Mouse (Mus musculus): ENCODE data around the gene Adm2. TPM values are rescaled to one million over a fixed set of nuclear protein-coding genes. Genes with fewer than 3 reads are reported as not detected.

Adm2 gene
- total RNA-seq, 2 experiments from 2014 or later: not detected

DNA sequence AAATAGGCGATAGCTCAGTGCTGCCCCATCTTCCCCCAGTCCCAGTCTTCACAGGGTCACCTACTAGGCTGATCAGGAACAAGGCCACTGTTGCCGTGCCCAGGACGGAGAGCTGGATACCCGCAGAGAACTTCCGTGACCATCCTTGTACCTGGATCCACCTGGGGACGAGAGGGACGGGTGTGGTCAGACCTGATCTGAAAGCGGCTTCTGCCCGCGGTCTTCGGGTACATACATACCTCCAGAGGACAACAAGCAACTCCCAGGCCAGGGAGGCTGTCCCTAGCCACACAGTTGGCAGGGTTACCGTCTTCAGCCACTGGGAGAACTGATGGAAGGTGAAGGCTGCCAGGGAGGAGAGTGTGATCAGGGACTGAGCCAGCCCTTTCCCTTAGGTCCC, 30.3 kb downstream of the Adm2 start:
- intact Hi-C loops (cut with DNase I): no loop called here
- no peak for DNase-seq

DNA sequence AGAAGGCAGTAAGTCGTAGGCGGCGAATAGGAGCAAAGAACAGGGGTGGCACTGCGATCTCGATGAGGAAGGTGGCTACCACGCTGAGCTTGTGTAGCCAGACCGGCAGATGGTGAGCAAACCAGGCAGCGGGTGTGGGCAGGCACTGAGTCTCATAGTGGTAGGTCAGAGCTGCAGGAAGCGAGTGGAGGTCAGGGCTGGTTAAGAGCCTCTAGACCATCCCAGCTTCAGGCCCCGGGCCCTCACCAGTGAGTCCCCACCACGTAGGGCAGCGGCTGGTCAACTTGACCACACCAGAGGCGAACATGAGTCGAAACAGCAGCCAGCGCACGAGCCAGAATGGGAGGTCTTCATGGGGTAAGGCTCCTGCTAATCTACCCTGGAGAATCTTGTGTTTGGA, 31.3 kb downstream of the Adm2 start:
- DNase-seq: no peak
- intact Hi-C loops (cut with DNase I): no loop called here

DNA sequence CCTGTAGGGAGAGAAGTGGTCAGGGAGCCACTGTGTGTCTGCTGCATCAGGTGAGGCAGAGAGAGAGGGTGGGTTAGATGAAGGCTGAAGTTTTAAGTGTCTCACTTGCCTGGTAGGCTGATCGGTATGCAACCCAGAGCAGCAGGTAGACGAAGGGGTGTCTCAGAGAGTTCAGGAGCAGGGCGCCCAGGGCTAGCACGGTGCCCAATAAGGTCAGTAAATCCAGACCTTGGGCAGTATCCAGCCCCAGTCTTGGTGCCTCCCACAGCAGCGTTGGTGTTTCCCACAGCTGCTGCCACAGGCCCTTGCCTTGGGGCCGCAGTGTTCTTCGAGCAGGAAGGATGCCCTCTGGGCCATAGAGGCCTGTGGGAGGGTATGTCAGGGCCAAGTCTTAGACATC, 31.9 kb downstream of the Adm2 start:
- intact Hi-C loops (cut with DNase I): no loop called here
- DNase-seq: no peak

DNA sequence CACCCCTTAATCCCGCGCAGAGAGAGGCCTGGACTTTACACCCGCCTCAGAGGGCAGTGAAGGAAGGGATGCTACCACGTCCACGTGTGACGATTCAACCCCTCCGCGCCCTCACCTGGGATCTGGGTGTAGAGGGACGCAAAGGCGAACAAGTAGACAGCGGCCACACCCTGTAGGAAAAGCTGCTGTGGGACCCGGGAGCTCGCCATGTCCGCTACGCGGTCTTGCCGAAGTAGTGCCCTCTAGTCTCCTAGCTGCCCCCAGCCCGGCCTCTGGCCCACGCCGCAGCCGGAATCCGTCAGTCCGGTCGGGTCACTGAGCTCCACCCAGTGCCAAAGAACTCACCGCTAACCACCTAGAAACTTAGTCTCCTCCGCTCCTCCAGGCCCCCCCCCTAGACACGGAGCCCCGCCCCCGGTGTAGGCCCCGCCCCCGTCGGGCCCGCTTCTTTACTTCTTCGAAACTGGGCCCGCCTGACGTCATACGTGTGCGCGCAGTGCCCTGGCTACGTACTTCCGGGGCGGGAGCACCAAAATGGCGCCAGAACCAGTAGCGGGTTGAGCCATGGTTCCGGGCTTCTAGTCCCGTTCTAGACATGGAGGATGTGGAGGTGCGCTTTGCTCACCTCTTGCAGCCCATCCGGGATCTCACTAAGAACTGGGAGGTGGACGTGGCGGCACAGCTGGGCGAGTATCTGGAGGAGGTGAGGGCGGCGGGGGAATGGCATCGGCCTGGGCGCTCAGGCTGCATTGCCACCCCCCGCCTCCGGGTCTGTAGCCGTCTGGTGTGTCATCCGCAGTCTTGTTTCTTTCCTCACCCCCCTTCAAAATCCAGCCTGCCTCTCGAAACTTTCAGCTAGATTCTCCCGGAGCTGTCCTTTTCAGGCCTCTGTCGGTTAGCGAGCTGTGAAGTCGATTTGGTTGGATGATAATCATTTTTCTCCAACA, 33.0 kb downstream of the Adm2 start, which contains the start of the genes Lmf2 and Ncaph2:
TSS of gene Lmf2 (minus strand) at position 419 of the 947 bp plus-strand sequence.
TSS of gene Ncaph2 (plus strand) at position 479 of the 947 bp plus-strand sequence.
- intact Hi-C loops (cut with DNase I): loop anchor here (2.0 kb wide), 1 partner anchor 17 kb away; the partner anchor contains the start of gene Sco2

DNA sequence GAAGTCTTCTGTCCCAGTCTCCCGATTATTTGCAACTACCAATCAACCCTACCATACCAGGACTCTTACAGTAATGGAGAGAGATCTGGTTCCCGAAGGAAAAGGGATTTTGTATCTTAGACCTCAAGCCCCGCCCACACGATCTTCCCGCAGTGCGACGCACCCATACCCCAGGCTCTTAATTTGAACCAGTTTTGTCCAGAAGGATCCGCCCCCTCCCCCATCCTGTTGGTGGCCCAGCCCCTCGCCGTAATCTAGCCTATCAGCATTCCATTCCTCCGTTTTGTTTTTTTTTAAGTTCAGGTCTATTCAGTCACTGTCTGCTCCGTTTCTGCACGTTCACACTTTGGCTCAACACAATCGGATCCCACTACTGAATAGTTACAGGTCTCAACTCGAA, 33.9 kb downstream of the Adm2 start:
- DNase-seq: peak; percentile 77
- intact Hi-C loops (cut with DNase I): loop anchor here (2.0 kb wide), 1 partner anchor 16 kb away; the partner anchor contains the start of gene Sco2

More for the DNA sequence above, 33.0 kb downstream of the Adm2 start, which contains the start of the genes Lmf2 and Ncaph2:
- peak; percentile 96 to 99 for DNase-seq

DNA sequence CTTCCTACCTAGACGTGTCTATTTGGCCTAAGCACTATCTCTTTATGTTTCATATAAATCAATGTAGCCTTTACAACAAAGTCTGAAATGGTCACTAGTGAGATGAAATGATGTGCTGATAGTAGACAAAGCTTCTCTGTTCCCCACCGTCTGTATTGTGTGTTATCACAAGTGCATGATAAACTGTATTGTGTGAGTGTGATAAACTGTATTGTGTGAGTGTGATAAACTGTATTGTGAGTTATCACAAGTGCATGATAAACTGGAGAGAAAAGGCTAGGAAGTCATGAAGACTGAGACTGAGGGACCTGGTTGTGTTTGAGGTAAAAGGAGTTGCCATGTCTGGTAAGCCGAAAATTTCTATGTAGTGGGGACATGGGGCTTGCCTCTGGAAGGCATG, 36.3 kb downstream of the Adm2 start:
- intact Hi-C loops (cut with DNase I): no loop called here
- no peak for DNase-seq

DNA sequence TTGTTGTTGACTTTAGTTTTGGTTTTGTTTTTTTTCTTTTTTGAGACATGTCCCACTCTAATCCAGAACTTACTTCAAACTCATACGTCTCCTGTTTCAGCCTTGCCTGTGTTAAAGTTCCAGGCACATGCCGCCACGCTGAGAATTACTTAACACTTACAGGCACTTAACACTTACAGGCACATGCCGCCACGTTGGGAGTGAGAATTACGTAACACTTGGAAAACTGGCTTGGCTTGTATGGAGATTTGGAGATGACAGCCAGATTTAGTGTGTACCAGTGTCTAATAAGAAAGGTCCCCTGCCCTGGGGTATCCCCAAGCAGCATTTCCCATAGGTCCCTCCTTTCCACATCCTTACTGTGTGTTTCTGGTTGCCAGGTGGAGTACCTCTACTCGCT, 40.5 kb downstream of the Adm2 start:
- DNase-seq: no peak
- intact Hi-C loops (cut with DNase I): loop anchor here (5.0 kb wide), 1 partner anchor 86 kb away; no protein-coding TSS in a partner anchor

DNA sequence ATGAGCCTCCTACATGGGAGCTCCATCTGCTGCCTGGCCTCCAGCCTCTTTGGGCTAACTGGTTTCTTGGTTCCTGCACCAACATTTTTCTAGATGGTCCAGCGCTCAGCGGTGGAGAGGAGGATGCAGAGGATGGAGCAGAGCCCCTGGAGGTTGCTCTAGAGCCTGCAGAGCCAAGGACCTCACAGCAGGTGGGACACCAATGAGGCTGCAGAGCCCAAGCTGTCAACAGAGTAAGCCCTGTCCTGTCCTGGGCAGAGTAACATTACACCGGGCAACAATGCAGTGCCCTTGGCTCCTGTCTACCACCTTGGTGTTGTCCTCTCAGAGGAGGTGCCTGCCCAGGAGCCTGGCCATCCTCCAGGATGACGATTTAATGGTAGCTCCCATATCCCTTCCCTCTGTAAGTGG, 42.6 kb downstream of the Adm2 start:
- intact Hi-C loops (cut with DNase I): no loop called here
- DNase-seq: no peak

DNA sequence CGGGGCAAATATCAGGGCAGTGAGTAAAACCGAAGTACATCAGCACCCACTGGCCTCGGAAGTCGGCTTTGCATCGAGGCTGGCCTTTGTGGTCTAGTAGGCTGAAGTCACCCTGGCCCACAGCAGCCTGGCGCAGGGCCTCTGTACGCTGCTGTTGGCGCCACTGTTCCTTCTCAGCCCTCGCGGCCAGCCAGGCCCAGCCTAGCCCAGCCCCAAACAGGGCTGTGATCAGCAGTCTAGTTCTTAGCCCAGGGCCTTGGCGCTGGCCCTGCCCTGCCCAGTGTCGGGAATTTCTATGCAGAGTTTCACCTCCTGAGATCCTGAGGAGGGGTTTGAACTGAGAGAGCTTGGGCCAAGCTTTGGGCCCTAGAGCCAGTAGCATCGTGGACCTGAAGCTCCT, 49.5 kb downstream of the Adm2 start:
- intact Hi-C loops (cut with DNase I): loop anchor here (2.0 to 5.0 kb wide), 2 partner anchors 15 to 95 kb away; no protein-coding TSS in a partner anchor
- no peak for DNase-seq

DNA sequence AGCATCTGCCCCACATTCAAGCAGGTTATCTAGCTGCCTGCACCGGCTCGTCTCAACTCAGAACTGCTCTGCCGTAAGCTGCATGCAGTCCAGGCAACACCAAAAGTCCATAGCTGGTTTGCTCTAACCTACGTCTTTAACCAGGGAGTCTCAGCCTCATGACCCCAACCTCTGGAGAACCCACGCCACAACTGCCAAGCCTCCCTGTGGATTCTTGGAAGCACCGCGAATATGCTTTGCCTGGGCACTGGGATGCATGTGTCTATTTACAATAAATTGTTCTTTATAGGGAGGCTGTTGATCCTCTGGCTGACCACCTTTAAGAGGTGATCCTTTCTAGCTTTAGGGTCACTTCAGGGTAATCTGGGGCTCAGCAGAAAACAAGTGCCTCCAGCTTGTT, 50.0 kb downstream of the Adm2 start:
- intact Hi-C loops (cut with DNase I): loop anchor here (2.0 to 5.0 kb wide), 2 partner anchors 16 to 95 kb away; no protein-coding TSS in a partner anchor
- DNase-seq: no peak

DNA sequence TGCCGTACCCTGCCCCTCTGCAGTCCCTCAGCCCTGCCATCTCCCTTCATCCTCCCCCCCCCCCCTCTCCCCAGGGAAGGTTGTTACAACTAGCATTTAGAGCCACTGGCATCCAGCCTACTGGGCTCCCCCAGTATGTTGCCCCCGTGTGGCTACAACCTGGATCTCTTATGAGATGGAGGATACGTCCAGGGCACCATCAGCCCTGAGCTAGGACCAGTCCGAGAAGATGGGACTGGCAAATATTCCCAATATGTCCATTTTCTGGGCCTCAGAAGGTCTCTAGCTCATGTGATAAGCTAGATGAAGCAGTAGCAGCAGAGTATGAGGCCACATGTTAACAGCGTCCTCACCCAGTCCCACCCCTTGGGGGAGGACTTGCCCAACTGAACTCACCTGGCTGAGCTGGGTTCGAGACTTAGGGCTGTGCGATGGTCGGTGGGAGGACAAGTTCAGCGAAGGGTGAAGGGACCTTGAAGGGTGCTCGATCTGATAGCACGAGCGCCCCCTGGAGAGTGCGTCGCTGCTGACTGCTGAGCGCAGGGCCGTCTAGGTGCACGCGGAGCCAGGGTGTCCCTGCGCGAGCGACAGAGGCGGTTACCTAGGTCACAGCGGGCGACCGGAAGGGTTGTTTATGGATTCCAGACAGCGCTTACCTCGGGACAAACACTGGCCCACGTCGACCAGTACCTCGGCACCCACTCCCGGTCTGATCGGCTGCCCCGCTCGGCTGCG, 50.7 kb downstream of the Adm2 start:
- intact Hi-C loops (cut with DNase I): loop anchor here (2.0 to 5.0 kb wide), 2 partner anchors 16 to 94 kb away; no protein-coding TSS in a partner anchor
- DNase-seq: peak; percentile 88 to 89

DNA sequence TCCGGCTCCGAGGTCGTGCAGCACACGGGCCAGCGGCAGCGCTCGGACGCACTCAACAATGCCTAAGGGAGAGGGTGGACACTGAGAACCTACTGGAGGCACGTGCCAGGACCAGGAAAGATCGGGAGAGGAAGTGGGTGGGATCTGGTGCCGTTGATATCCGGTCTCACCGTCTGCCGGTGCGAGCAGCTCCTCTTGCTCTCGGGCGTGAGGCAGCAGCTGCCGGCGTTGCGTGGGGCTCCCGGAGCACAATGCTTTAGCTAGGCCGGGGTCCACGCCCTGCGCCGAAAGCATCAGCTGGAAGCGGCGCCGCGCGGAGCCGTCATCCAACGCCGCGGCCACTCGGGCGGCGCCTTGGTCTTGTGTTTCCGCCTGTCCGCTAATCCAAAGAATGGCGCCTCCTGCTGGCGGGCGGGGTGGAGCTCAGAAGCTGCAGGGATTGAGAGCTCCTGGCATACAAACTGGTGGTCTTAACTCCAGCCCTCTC, 51.3 kb downstream of the Adm2 start, which contains the start of gene Sco2:
TSS of gene Sco2 (minus strand) at position 85 of the 487 bp plus-strand sequence.
- DNase-seq: peak; percentile 94 to 98
- intact Hi-C loops (cut with DNase I): loop anchor here (2.0 to 5.0 kb wide), 2 partner anchors 17 to 93 kb away; no protein-coding TSS in a partner anchor

Small RNAs within 50 kb of the gene (microRNA-seq; reads per million reads assigned to microRNA genes)
- gene Mir6959: 0 to 1.7 reads per million in 2 experiments

Other genes with a start within 250 kb of the Adm2 start
- 10 to 100 TPM; 42.8 to 47.3 TPM for gene Trabd, start 247.6 kb upstream of the Adm2 start, total RNA-seq (2021)
- gene Selenoo, start 233.6 kb upstream of the Adm2 start, total RNA-seq (2021): 10 to 100 TPM; 10.5 to 13.0 TPM
- gene Tubgcp6, start 199.6 kb upstream of the Adm2 start, total RNA-seq (2021): 10 to 100 TPM; 13.7 to 13.9 TPM
- 1 to 10 TPM; 8.3 to 9.1 TPM for gene Hdac10, start 194.0 kb upstream of the Adm2 start, total RNA-seq (2021)
- 10 to 100 TPM; 23.8 to 24.8 TPM for gene Mapk12, start 182.0 kb upstream of the Adm2 start, total RNA-seq (2021)
- gene Mapk11, start 173.1 kb upstream of the Adm2 start, total RNA-seq (2021): 1 to 10 TPM; 4.1 to 4.8 TPM
- 100 to 1,000 TPM; 115 to 145 TPM for gene Plxnb2, start 141.9 kb upstream of the Adm2 start, total RNA-seq (2021)
- 1 to 10 TPM; 8.6 TPM for gene Dennd6b, start 126.2 kb upstream of the Adm2 start, total RNA-seq (2021)
- gene Ppp6r2, start 111.2 kb upstream of the Adm2 start, total RNA-seq (2021): 10 to 100 TPM; 59.5 to 60.6 TPM
- 10 to 100 TPM; 71.2 to 77.1 TPM for gene Sbf1, start 7.4 kb upstream of the Adm2 start, total RNA-seq (2021)
- not detected for gene Miox, start 11.7 kb downstream of the Adm2 start, total RNA-seq (2021)
- gene Lmf2, start 32.9 kb downstream of the Adm2 start, total RNA-seq (2021): 10 to 100 TPM; 44.2 to 48.9 TPM
- gene Ncaph2, start 33.0 kb downstream of the Adm2 start, total RNA-seq (2021): 10 to 100 TPM; 79.2 to 80.9 TPM
- gene Sco2, start 51.1 kb downstream of the Adm2 start, total RNA-seq (2021): 10 to 100 TPM; 20.5 to 22.0 TPM
- under 1 TPM; 0.31 to 0.64 TPM for gene Tymp, start 54.3 kb downstream of the Adm2 start, total RNA-seq (2021)
- gene Odf3b, start 56.6 kb downstream of the Adm2 start, total RNA-seq (2021): 1 to 10 TPM; 1.3 to 1.5 TPM
- not detected for gene Klhdc7b, start 62.2 kb downstream of the Adm2 start, total RNA-seq (2021)
- gene Syce3, start 87.8 kb downstream of the Adm2 start, total RNA-seq (2021): not detected
- 100 to 1,000 TPM; 700 to 720 TPM for gene Cpt1b, start 103.1 kb downstream of the Adm2 start, total RNA-seq (2021)
- 1 to 10 TPM; 1.9 to 2.4 TPM for gene C730034F03Rik, start 106.9 kb downstream of the Adm2 start, total RNA-seq (2021)
- gene Gm44502, start 107.0 kb downstream of the Adm2 start, total RNA-seq (2021): 10 to 100 TPM; 14.6 to 15.4 TPM
- 10 to 100 TPM; 71.8 to 73.9 TPM for gene Chkb, start 107.2 kb downstream of the Adm2 start, total RNA-seq (2021)
- under 1 TPM; 0.05 to 0.12 TPM for gene Mapk8ip2, start 131.2 kb downstream of the Adm2 start, total RNA-seq (2021)
- 10 to 100 TPM; 18.1 to 18.4 TPM for gene Arsa, start 154.7 kb downstream of the Adm2 start, total RNA-seq (2021)
- gene Shank3, start 176.9 kb downstream of the Adm2 start, total RNA-seq (2021): 10 to 100 TPM; 82.6 to 86.1 TPM
- 1 to 10 TPM in 1 of 2 experiments, under 1 TPM in 1; 0.55 to 1.5 TPM for gene Acr, start 245.6 kb downstream of the Adm2 start, total RNA-seq (2021)

Data from heart, postnatal 10 days (tissue).